Mouse (Mus musculus): ENCODE results near the gene Gm6482. TPM values are rescaled to one million over a fixed set of nuclear protein-coding genes. Genes with fewer than 3 reads are reported as not detected.
"Not testable (repeated sequence)": the region's sequence is repeated elsewhere in the genome, so short reads cannot be mapped to it uniquely, and the experiment has no call there.

The Gm6482 gene
- not detected in 2 replicates for polyA plus RNA-seq (2015; fragmentation: Nextera tagmentation; extraction: Ambion mirVana)

DNA sequence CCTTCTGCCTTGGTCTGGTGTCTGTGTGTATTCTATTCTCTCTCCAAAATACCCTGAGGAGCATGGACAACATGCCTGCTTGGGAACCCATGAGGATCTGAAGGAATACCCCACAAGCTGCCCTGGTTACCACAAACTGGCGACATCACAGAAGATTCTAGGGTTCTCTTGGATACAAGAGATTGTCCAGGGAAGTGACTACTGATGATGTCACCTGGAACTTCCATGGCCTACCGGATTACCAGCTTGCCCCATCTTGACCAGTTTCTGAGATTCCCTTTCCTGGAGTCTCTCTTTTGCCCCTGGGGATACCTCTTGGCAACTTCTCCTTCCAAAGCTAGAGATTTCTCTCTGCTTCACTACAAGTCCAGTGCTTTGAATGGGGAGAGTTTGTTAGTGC is at the start of gene Gm6482:
Gm6482 (minus strand) TSS at position 101 of the 400 bp plus-strand sequence.
- H3K9ac ChIP-seq (replicated peaks; ENCODE audit: low read depth, low read length); H3K27me3 ChIP-seq (replicated peaks; ENCODE audit: control insufficient read depth, insufficient read depth, low read length); H3K36me3 ChIP-seq (ENCODE audit: control insufficient read depth, insufficient read depth); H3K4me3 ChIP-seq (replicated peaks; ENCODE audit: low read length); ATAC-seq; H3K4me2 ChIP-seq (ENCODE audit: low read length); H3K4me1 ChIP-seq (replicated peaks; ENCODE audit: control insufficient read depth, insufficient read depth, low read length); H3K27ac ChIP-seq (ENCODE audit: low read length); H3K9me3 ChIP-seq (ENCODE audit: control insufficient read depth, low read length): not testable (repeated sequence)
- no CpG with 5 or more reads among the region's 2 CpGs for WGBS

GRCm38 (mm10) chr14:41453418-41453817 is 45.3 kb upstream of the Gm6482 start, which contains the start of gene Gm7954:
TSS of gene Gm7954 (minus strand) at chr14:41453518.
- not testable (repeated sequence) for H3K27ac ChIP-seq (ENCODE audit: low read length); H3K4me1 ChIP-seq (replicated peaks; ENCODE audit: control insufficient read depth, insufficient read depth, low read length); H3K36me3 ChIP-seq (ENCODE audit: control insufficient read depth, insufficient read depth); ATAC-seq; H3K4me3 ChIP-seq (replicated peaks; ENCODE audit: low read length); H3K9me3 ChIP-seq (ENCODE audit: control insufficient read depth, low read length); H3K4me2 ChIP-seq (ENCODE audit: low read length); H3K27me3 ChIP-seq (replicated peaks; ENCODE audit: control insufficient read depth, insufficient read depth, low read length); H3K9ac ChIP-seq (replicated peaks; ENCODE audit: low read depth, low read length)
- WGBS = no CpG with 5 or more reads among the region's 2 CpGs

DNA sequence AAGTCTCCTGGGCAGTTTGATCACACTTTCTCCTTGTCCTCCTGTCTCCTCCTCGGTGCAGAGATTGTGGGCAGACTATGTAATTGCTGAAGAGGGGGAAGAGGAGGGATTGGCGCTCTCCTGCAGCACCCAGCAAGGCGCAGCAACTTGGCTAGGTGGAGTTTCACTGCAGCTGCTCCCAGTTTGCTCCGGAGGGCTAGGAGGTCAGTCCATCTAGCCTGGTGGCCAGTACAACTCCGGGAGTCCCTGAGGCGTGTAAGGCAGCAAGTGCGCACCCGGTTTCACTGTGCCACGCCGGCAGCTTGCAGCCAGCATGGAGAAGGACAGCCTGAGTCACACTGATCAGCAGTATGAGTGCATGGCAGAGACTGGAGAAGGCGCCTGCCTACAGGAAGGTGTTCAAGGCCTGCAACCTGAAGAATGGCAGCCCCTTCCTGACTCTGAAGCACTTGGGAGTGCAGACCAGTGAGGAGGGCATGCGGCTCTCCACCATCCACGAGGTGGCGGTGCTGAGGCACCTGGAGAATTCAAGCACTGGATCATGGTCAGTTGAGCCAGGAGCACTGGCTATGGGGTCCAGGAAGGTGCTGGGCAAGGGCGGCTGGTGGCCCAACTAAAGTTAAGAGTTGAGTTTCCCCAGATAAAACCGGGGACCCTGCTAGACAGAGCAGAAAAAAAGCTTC is 17.5 kb upstream of the Gm6482 start:
- not testable (repeated sequence) for H3K36me3 ChIP-seq (ENCODE audit: control insufficient read depth, insufficient read depth); H3K4me1 ChIP-seq (replicated peaks; ENCODE audit: control insufficient read depth, insufficient read depth, low read length); H3K4me2 ChIP-seq (ENCODE audit: low read length); H3K27me3 ChIP-seq (replicated peaks; ENCODE audit: control insufficient read depth, insufficient read depth, low read length); H3K4me3 ChIP-seq (replicated peaks; ENCODE audit: low read length); H3K9me3 ChIP-seq (ENCODE audit: control insufficient read depth, low read length); H3K27ac ChIP-seq (ENCODE audit: low read length); H3K9ac ChIP-seq (replicated peaks; ENCODE audit: low read depth, low read length); ATAC-seq
- 8% methylated on average over 11 of the region's 16 CpGs for WGBS

GRCm38 (mm10) chr14:41424694-41425093 is 16.6 kb upstream of the Gm6482 start:
- not testable (repeated sequence) for H3K4me1 ChIP-seq (replicated peaks; ENCODE audit: control insufficient read depth, insufficient read depth, low read length); H3K9me3 ChIP-seq (ENCODE audit: control insufficient read depth, low read length); H3K9ac ChIP-seq (replicated peaks; ENCODE audit: low read depth, low read length); H3K4me3 ChIP-seq (replicated peaks; ENCODE audit: low read length); ATAC-seq; H3K36me3 ChIP-seq (ENCODE audit: control insufficient read depth, insufficient read depth); H3K27me3 ChIP-seq (replicated peaks; ENCODE audit: control insufficient read depth, insufficient read depth, low read length); H3K4me2 ChIP-seq (ENCODE audit: low read length); H3K27ac ChIP-seq (ENCODE audit: low read length)
- 5% methylated on average over 14 of the region's 14 CpGs for WGBS

DNA sequence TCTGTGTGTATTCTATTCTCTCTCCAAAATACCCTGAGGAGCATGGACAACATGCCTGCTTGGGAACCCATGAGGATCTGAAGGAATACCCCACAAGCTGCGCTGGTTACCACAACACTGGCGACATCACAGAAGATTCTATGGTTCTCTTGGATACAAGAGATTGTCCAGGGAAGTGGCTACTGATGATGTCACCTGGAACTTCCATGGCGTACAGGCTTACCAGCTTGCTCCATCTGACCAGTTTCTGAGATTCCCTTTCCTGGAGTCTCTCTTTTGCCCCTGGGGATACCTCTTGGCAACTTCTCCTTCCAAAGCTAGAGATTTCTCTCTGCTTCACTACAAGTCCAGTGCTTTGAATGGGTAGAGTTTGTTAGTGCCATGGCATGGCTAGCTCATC is 21.8 kb downstream of the Gm6482 start, which contains the start of gene Gm7945:
Gm7945 (minus strand) TSS at position 101 of the 400 bp plus-strand sequence.
- not testable (repeated sequence) for H3K27me3 ChIP-seq (replicated peaks; ENCODE audit: control insufficient read depth, insufficient read depth, low read length); H3K27ac ChIP-seq (ENCODE audit: low read length); H3K4me2 ChIP-seq (ENCODE audit: low read length); H3K4me1 ChIP-seq (replicated peaks; ENCODE audit: control insufficient read depth, insufficient read depth, low read length); H3K9me3 ChIP-seq (ENCODE audit: control insufficient read depth, low read length); H3K36me3 ChIP-seq (ENCODE audit: control insufficient read depth, insufficient read depth); H3K4me3 ChIP-seq (replicated peaks; ENCODE audit: low read length); ATAC-seq; H3K9ac ChIP-seq (replicated peaks; ENCODE audit: low read depth, low read length)
- no CpG with 5 or more reads among the region's 3 CpGs for WGBS

Other genes with a start within 250 kb of the Gm6482 start
- not detected in 2 replicates for gene Sftpd, start 223.1 kb downstream of the Gm6482 start, polyA plus RNA-seq (2015; fragmentation: Nextera tagmentation; extraction: Ambion mirVana)
- gene Gm2832, start 129.5 kb downstream of the Gm6482 start, polyA plus RNA-seq (2015; fragmentation: Nextera tagmentation; extraction: Ambion mirVana) = 0.23 TPM in 1 of 2 replicates, not detected in the other
- not detected in 2 replicates for gene Gm5798, start 59.7 kb downstream of the Gm6482 start, polyA plus RNA-seq (2015; fragmentation: Nextera tagmentation; extraction: Ambion mirVana)
- gene Gm7945, start 21.9 kb downstream of the Gm6482 start, polyA plus RNA-seq (2015; fragmentation: Nextera tagmentation; extraction: Ambion mirVana) = not detected in 2 replicates
- not detected in 2 replicates for gene Gm7954, start 45.2 kb upstream of the Gm6482 start, polyA plus RNA-seq (2015; fragmentation: Nextera tagmentation; extraction: Ambion mirVana)
- gene Gm3486, start 81.2 kb upstream of the Gm6482 start, polyA plus RNA-seq (2015; fragmentation: Nextera tagmentation; extraction: Ambion mirVana) = not detected in 2 replicates
- gene Gm7970, start 147.3 kb upstream of the Gm6482 start, polyA plus RNA-seq (2015; fragmentation: Nextera tagmentation; extraction: Ambion mirVana) = not detected in 2 replicates
- gene 1700049E17Rik2, start 164.9 kb upstream of the Gm6482 start, polyA plus RNA-seq (2015; fragmentation: Nextera tagmentation; extraction: Ambion mirVana) = not detected in 2 replicates
- gene Gm3072, start 216.3 kb upstream of the Gm6482 start, polyA plus RNA-seq (2015; fragmentation: Nextera tagmentation; extraction: Ambion mirVana) = not detected in 2 replicates
- gene Gm3676, start 238.2 kb upstream of the Gm6482 start, polyA plus RNA-seq (2015; fragmentation: Nextera tagmentation; extraction: Ambion mirVana) = not detected in 2 replicates